Mouse (Mus musculus) frontal cortex, adult (tissue): Measurements from ENCODE around the gene Slc30a2.
"Not testable (repeated sequence)": the region's sequence is repeated elsewhere in the genome, so short reads cannot be mapped to it uniquely, and the experiment has no call there.

Experiments
- ATAC-seq: cut with Nextera tagmentation; 2 replicates; pipeline ENCODE4 v1.9.2; 2017; ENCODE audit warnings: mild to moderate bottlenecking, moderate library complexity, mixed read lengths; ENCODE audit not compliant: low TSS enrichment

The Slc30a2 gene

DNA sequence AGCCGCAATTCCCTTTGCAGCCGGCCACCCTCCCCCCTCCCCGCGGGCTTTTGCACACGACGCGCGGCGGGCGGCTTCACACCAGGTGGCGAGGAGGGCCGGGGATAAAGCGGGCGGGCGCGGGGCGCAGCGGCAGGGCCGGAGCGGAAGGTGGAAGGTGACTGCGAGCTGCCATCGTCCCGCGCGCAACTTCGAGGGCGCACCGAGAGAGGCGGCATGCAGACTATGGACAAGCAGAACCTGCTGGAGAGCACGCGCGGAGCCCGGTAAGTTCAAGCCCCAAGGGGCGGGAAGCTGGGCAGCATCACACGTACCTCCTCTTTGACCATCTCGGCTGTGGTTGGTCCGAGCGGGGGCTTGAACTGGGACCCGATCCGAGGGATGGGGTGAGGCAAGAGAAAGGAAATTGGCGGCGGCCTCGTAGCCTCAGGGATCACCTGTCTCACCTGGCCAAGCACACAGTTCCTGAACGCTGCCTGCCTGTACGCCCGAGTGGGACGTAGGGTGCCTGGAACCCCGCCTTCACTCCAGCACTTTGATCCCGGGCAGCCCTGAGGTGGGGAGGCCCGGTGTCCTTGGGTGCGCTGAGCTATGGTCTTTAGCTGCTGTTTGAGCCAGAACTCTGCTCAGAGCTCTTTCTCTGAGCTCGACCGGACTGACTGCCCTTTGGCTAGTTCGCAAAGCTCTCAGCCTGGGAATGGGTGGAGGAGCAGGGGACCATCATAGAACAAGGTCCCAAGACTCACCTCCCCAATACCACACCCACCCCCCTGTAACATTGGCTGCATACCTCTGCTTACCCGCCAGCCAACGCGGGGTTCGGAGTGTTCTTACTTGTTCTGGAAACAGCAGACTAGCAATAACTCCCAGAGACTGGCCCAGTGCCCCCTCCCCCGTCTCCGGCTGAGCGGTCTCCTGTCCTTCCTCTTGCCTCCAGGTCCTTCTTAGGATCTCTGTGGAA is at the start of gene Slc30a2:
TSS of gene Slc30a2 (plus strand) at position 111 of the 961 bp plus-strand sequence.
- ATAC-seq, result no peak

DNA sequence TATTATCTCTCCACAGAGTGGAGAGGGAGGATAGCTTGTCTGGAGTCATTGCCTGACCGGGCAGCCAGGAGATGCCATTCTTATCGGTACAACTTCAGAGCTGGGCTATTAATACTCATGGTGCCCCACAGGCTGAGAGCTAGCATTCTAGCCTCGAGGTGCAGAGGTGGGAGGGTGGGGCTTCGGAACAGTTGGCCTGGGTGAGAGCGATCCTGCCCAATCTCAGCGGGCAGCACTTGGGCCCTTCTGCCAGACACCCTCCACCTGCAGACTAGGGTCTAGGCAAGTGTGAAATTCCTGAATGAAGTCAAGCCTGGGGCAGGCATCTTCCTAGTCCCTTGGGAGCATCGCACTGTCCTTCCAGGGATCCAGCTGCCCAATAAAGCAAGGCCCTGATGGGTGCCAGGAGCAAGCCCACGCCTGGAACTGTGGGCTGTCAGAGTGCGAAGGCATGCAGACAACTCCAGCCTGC is 49.3 kb upstream of the Slc30a2 start:
- ATAC-seq, result no peak

- not testable (repeated sequence) for ATAC-seq
These were observed 46.9 kb upstream of the Slc30a2 start for GRCm38 (mm10) chr4:134296096-134296495.

DNA sequence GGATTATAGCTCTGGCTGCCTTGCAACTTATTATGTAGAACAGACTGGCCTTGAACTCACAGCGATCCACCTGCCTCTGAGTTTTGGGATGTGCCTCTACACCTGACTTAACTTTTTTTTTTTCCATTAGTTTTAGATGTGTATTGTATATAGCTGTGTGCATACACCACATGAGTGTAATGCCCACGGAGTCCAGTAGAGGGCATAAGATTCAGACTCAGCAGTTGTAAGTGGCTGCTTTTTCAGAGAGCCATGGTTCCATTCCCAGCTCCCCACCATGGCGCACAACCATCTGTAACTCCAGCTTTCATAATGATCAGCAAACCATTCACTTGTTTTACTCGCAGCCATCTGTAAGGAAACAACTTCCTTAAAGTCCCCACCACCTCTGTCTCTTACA is 46.5 kb upstream of the Slc30a2 start:
- ATAC-seq, result no peak

- ATAC-seq, result no peak
These were observed 45.6 kb upstream of the Slc30a2 start for GRCm38 (mm10) chr4:134297369-134297768.

DNA sequence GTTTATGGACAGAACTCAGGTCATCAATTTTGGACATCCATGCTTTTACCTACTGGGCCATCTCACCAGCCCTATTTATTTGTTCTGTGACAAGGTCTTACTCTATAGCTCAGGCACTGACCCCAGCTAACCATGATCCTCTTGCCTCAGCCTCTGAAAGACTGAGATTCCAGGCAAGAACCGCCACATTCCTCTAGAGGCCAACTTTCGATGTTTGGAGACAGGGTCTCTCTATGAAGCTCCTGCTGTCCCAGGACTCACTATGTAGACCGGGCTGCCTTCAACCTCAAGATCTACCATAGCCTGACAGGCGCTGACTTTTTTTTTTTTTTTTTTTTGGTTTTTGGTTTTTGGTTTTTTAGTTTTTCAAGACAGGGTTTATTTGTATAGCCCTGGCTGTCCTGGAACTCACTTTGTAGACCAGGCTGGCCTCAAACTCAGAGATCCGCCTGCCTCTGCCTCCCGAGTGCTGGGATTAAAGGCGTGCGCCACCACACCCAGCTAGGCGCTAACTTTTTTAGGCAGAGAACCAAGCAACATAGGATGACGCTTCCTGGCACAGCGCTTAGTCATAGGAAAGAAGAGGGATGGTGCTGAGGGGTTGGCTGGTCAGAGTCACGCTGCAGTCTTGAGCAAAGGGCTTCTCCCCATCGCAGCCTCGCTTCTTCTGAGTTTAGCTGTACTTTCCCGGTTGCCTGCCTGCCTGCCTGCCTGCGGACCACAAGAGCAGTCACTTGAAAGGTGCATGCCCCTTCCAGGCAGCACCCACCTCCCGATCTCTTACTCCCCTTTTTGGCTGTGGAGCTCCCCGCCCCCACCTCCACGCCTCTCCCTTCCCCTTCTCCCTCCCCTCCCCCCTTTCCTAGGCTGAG is 44.1 kb upstream of the Slc30a2 start:
- 0 out of 2 replicates have a peak, but pooled peaks have one; percentile 50 for ATAC-seq

DNA sequence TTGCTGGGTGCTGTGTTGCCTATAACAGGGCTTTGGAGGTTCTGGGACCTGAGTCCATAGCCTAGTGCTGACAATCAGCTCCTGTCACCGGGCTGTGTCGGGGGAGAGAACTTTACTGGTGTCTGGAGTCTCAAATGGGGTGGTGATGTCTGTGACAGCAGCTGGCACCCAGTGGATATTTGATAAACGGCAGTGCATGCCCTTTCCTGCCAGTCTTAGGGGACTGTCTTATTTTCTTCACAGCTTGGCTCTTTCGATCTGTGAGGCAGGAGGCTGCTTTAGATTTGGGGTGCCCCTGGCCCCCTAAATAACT is 43.5 kb upstream of the Slc30a2 start:
- no peak for ATAC-seq

DNA sequence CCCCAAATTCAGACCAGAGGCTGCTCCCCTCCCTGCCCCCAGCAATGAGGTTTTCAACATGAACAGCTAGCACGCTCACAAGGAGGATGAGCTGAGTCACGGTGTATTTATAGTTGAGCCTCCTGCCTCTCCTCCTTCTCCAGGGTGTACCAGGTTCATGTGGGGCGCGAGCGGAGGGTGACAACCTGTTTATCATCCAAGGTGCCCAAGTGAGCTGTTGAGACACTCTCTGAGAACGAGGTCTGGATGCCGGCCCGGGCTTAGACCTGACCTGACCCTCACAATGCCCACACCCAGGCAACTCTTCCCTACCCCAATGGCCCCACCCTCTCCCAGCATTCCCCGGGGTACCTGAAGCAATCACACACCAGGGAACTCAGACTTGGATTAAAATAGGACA is 42.7 kb upstream of the Slc30a2 start:
- peak; percentile 93 for ATAC-seq

- no peak for ATAC-seq
These were observed 40.9 kb upstream of the Slc30a2 start for GRCm38 (mm10) chr4:134302084-134302483.

DNA sequence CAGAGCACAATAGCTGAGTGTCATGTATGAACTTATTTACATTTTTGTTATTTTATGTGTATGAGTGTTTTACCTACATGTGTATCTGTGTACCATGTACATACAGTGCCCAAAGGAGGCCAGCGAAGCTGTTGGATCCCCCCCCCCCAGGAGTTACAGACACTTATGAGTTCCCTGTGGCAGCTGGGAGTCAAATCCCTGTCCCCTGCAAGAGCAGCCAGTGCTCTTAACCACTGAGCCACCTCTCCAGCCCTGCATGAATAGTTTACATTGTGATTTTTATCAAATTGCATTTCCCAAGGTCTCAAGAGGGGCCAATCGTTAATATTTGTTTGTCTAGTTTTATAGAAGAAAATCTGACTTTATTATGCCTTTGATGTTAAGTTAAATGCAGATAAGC is 36.0 kb upstream of the Slc30a2 start:
- no peak for ATAC-seq

DNA sequence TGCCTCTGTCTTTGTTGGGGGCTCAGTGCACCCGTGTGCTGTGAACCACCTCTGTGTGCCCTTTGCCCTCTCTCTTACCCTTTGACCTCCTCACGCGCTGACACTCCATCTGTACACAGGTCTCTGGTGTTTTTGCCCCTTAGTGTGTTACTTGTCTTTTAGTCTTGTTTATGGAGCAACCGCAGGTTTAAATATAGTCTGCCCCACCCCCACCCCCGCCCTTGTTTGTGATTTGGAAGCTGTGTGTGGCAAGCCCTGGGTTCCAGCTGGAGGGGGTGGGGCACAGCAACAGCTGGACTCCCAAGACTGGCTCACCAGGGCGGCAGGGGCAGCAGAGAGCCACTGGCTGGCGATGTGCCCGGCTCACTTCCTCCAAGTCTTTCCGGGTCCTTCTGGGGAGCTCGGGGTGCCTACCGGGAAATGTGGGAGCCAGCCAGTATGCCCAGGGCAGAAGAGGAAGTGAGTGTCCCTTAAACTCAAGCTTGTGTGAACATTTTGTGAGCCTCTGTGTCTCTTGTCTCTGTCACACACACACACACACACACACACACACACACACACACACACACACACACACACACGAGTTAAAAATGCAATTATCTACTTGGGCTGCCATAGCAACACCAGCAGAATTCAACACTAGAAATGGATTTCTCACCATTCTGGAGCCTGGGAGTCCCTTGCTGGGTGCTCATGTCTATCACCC is 35.5 kb upstream of the Slc30a2 start:
- ATAC-seq, result peak; percentile 55; the same call in 1 of the 2 replicates

DNA sequence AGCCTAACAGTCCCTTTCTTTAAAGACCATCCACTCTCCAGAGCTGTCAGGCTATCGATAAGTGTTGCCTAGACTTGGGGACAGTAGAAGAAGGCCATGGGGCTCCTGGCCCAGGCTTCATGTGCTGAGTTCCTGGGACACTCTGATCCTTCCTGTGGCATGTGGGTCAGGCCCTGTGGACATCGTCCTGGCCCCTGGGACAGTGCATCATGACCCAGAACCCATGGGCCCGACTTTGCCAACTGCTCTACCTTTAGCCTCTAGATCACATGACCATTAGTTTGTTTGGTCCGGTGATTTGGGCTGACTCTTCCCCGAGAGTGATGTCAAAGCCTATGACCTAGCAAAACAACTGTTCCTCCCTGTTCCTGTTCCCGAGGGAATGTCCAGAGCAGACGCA is 32.9 kb upstream of the Slc30a2 start:
- ATAC-seq, result no peak

DNA sequence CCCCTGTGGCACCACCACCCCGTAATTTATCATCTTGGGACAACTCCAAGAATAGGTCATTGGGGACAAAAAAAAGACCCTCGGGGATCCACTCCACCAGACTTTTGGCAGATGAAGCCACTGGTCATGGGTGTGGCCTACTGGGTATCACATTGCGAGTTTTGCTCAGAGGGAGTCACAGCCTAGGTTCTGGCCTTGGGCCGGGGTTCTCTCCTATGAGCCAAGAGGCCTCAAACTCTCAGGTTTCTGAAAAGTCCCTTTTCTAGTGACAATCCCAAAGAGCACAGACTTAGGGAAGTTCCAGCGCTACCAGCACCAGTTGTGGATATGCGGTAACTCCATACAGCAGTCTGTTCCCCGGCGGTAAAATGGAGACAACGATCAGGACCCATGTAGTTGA is 32.3 kb upstream of the Slc30a2 start:
- no peak for ATAC-seq

DNA sequence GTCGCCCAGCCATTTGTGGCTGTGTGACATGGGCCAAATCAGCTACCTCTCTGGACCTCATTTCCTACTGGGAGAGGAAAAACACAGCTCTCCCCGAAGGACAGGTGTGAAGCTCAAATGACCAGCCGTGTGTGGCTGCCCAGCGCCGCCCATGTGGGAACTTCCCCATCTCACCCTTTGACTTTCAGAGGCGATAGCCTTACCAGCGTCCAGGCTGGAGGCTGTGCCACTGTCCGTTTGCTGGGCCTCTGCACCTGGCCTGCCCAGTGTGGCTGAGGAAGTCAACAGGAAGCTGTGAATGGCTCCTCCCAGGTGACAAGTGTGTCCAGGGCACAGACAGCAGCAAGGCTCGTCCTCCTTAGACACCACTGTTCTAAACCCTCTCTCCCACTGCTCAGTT is 31.2 kb upstream of the Slc30a2 start:
- ATAC-seq, result no peak

DNA sequence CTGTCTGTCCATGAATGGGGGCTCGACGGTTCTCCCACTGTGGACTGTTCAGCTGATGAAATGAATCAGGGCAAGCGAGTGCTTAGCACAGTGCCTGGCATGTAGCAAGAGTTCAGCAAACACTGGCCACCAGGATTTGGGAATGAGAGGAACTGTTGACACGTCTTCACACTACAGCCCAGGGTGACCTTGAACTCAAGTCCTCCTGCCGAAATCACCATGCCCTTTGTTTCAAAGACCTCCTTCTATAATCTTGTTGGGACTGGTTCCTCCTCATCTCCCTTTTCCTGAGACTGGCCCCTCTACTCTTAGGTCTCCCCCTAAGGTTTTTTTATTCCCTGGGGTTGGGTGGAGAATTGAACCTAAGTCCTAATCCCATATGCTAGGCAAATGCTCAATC is 30.6 kb upstream of the Slc30a2 start:
- no peak for ATAC-seq

- no peak for ATAC-seq
These were observed 30.1 kb upstream of the Slc30a2 start for GRCm38 (mm10) chr4:134312901-134313300.

DNA sequence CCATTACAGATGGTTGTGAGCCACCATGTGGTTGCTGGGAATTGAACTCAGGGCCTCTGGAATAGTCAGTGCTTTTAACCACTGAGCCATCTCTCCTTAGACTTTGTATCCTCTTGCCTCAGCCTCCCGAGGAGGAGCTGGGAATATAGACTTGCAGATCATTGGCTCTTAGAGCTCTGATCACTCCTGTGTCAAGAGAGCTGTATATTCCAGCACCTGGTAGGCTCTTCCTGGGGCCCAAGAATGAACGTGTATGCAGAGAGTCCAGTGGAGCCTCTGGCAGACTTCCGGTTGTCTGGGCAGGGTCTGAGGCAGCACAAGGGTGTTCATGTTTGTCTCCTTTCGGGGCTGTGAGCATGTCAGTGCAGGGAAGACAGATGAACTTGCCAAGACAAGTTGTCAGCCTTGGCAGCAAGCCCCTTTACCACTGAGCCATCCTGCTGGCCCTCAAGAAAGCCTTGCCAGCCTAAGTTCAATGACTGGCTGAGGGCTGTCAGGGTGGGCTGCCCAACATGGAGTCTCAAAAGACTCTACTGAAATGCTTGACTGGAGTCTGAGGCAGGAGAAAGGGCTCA is 28.8 kb upstream of the Slc30a2 start:
- no peak for ATAC-seq

- no peak for ATAC-seq
These were observed 28.1 kb upstream of the Slc30a2 start, which contains the start of gene Trim63 for GRCm38 (mm10) chr4:134314876-134315275. Trim63 (plus strand) TSS chr4:134315120.

- ATAC-seq, result no peak
These were observed 27.5 kb upstream of the Slc30a2 start for GRCm38 (mm10) chr4:134315470-134315869.

DNA sequence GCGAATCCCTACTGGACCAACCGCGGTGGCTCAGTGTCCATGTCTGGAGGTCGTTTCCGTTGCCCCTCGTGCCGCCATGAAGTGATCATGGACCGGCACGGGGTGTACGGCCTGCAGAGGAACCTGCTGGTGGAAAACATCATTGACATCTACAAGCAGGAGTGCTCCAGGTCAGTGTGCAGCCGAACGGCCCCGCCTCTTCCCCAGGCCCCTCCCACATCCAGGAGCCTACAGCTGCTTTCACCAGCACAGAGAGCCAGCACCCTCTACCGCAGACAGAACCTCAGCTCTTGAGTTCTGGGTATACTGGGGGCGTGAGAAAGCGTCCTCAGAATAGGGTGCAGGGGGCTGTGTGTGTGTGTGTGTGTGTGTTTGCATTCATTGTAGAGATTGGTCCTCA is 26.6 kb upstream of the Slc30a2 start:
- ATAC-seq, result no peak

GRCm38 (mm10) chr4:134319074-134319473 is 23.9 kb upstream of the Slc30a2 start:
- no peak for ATAC-seq

GRCm38 (mm10) chr4:134319674-134320073 is 23.3 kb upstream of the Slc30a2 start:
- ATAC-seq, result no peak
